Mouse (Mus musculus): ENCODE measurements around the gene Dse.

Gene Dse

DNA sequence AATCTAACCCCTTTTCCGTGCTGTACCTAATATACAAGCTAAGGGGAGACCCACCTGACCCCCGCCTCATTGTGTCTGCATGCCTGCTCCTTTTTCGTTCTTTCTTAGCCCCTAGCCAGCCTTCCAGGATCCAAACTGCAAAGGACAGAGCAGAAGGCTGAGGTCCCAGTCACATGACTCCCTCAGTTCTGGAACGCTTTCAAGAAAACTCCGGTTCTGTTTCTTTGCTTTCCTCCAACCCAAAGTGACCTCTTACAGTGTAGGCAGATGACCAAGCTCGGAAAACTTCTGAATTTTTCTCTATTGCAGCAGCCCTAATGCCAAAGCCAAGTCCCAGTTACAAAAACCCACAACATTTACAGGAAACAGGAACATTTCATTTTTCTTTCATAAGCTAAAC is 79.1 kb downstream of the Dse start:
- peak; percentile 8 for DNase-seq (ENCODE audit: low spot score)

DNA sequence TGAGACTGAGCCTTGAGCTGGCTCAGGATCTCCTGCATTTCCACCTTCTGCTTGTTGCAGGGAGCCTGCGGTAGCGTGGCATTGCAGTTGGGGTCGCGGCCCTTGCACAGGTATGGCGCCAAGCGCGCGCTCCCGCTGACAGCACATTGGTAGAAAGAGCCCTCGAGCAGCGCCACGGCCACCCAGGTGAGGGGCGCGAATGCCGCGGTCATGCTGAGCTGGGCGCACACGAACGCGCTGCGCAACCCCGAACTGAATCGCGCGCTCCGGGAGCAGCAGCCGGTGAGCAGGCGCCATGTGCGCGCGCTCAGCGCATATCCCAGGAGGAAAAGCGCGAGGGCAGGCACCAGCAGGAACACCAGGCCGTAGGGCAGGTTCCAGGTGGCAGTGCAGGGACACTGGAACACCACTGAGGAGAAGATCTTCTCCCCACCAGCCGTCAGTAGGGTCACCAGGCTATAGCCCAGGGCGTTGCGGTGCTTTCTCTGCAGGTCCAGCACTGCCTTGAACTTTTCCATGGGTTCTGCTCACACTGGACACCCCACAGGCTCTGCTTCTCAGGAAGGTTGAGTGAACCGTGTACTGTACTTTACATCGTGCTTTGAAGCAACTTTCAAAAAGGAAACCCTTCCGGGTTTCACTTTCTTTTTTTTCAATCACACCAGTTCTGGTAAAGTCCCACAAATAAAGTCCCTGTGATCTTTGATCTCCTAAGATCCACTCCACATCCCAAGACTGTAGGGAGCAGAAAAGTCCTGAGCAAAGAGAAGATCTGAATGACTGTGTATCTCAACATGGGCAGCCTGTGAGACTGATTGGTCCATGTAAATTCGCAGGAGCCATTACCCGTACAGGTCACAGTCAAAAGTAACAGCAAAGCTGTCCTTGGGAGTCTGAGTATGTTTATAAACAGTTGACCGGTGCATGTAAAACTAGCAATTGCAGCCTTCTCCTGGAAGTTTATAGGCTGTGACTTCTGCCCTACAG is 79.8 kb downstream of the Dse start, which contains the start of gene Calhm6:
Calhm6 (minus strand) TSS at position 593 of the 987 bp plus-strand sequence.
- DNase-seq (ENCODE audit: low spot score): peak; percentile 41

DNA sequence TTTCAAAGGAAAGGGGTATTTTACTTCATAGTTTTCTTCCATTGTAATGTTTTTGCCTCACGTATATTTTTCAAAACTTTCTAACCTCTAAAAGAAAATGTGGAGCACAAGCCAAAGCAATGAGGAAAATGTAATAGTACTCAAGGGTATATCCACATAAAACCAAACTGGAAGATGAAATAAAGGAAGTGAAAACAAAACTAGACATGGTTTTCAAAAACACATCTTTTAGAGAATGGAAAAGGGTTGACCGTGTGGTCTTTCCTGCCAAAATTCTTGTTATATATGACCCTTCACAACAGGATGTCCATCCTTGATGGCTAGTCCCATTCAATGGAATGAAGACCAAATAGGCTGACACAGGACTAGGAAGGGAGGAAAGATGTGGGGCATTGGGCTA is 89.1 kb downstream of the Dse start:
- no peak for DNase-seq (ENCODE audit: low spot score)

DNA sequence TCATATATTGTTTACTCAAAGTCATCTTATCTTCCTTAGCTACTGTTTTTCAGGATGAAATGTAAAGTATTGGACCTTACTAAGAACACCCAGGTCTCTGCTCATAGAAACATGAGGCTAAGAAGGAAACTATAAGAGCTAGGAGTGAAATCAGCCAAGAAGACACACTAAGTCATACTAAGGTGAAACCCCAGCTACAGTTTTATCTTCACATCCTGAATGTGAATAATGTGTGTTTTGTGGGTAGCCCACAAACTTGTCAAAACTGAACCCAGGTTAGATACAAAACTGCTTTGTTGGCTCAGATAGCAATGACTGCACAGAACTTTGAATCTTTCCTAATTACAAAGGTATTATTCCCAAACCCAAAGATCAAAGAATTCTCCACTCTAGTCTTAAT is 89.7 kb downstream of the Dse start:
- DNase-seq (ENCODE audit: low spot score): no peak

DNA sequence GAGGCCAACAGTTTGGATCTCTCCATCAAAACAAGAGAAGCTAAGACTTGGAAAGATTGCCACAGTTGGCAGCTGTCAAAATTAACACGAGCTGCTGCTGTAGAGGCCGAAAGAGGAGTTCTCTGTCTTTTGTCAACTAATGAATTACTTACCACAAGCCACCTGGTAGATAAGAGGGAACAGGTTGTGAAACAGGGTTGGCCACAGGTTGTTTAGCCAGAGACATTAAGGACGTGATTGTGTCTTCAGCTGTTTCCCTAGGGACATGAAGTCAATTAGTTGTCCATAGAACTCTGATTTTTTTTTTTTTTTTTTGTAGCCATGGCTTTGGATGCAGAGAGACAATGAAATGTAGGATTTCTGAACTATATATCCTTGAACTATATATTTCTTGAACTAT is 90.4 kb downstream of the Dse start:
- DNase-seq (ENCODE audit: low spot score): no peak

DNA sequence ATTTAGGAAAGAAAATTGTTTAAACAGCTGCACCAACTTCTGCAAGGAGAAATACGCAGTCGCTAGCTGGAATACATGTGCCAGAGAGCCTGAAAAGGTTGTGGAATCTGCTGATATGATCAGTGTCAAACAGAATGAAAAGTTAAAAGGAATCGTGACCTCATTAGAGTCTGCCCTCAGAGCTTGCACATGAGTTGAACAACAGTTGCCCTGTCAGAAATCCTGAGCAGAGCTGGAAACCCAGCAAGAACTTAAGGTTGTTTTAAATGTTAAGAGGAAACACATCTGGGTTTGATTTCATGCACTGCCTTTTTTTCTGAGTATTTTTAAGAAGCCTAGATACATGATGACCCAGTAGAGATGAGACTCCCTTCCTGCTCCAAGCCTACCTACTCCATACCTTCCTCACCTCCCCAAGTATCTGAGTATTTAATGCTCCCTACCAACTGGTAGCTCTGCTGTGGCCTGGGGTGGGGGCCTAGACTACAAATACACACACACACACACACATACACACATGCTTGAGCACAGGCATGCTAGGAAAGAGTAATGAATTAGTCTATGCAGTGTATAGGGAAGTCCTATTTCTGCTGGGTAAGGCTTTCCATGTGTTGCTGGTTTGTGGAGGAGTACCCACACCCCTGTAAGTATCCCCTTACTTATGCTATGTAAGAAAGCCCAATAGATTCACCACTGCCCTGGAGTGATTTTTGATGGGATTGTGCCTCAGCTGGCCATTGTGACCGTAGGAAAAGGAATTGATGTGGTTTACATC is 95.4 kb downstream of the Dse start:
- no peak for DNase-seq (ENCODE audit: low spot score)

DNA sequence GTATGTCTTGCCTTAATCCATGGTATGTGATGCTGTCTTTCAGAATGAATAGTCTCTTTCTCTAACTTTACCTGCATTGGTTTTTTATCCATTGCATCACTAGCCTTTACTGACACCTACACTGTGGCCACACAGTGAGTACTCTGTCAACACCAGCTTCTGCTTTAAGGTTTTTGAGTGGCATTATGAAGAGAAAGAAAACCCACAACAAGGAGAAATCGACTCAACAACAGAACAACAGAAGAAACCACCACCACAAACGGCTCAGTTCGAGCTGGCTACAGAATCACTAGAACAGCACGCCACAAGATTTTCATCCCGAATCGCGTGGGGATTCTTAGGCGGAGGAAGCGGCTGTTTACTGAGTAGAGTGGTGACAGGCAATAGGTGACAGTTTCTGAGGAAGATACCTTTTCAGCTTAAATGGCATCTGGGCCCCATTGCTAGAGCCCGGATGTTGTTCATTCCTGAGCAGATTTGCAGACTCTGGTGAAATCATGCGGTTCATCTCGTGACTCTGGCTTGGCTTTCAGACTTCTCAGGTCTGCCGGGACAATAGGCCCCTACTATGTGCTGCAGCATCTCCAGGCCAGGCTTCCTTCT is 96.6 kb downstream of the Dse start:
- DNase-seq (ENCODE audit: low spot score): no peak
